Mouse (Mus musculus) CD4-positive helper T cell, adult 2 months (primary cell): Measurements from ENCODE around the gene Ccl20.

Experiments
- DNase-seq: peaks from one replicate; pipeline ENCODE4 v3.0.0-alpha.2; 2012; ENCODE audit warnings: low read depth, missing footprints, low spot score

Gene Ccl20

GRCm38 (mm10) chr1:83138721-83139120 lies 22.2 kb downstream of the Ccl20 start:
- DNase-seq, result no peak

- no peak for DNase-seq
These were observed 24.9 kb downstream of the Ccl20 start for GRCm38 (mm10) chr1:83141510-83141909.

GRCm38 (mm10) chr1:83142055-83142454 lies 25.5 kb downstream of the Ccl20 start:
- no peak for DNase-seq

- DNase-seq, result no peak
These were observed 30.0 kb downstream of the Ccl20 start for GRCm38 (mm10) chr1:83146547-83146946.

- no peak for DNase-seq
These were observed 33.7 kb downstream of the Ccl20 start for GRCm38 (mm10) chr1:83150227-83150626.

GRCm38 (mm10) chr1:83152961-83153360 lies 36.4 kb downstream of the Ccl20 start:
- DNase-seq, result no peak

- no peak for DNase-seq
These were observed 40.3 kb downstream of the Ccl20 start for GRCm38 (mm10) chr1:83156876-83157275.

- no peak for DNase-seq
These were observed 43.0 kb downstream of the Ccl20 start, which contains the start of gene Daw1 for GRCm38 (mm10) chr1:83159603-83160002. TSS of gene Daw1 (plus strand) at chr1:83159752.

- DNase-seq, result no peak
These were observed 45.1 kb downstream of the Ccl20 start for GRCm38 (mm10) chr1:83161658-83162057.

- DNase-seq, result no peak
These were observed 47.5 kb downstream of the Ccl20 start for GRCm38 (mm10) chr1:83164027-83164426.
